Mouse (Mus musculus): ENCODE data around the gene Pitpnm2.

- no peak for TF ChIP-seq POLR2A (IDR thresholded peaks at IDR 0.05; ENCODE audit: insufficient read depth, low read depth, low read length)
- TF ChIP-seq CTCF (IDR thresholded peaks at IDR 0.05; ENCODE audit: insufficient read depth, low read depth, low read length), result no peak
Observed at GRCm38 (mm10) chr5:124293967-124294366, 44.4 kb upstream of the Pitpnm2 start.
